Mouse (Mus musculus) stomach, postnatal 0 days (tissue): ENCODE results near the gene Slc6a9.

Experiments
- CTCF ChIP-seq: IDR thresholded peaks from 2 replicates; pipeline ENCODE4 v1.5.1; 2016; ENCODE audit warnings: antibody characterized with exemption, low read depth, mild to moderate bottlenecking, moderate library complexity
- EP300 ChIP-seq: optimal IDR thresholded peaks from 2 replicates; pipeline ENCODE3; 2016; ENCODE audit warnings: antibody characterized with exemption

DNA sequence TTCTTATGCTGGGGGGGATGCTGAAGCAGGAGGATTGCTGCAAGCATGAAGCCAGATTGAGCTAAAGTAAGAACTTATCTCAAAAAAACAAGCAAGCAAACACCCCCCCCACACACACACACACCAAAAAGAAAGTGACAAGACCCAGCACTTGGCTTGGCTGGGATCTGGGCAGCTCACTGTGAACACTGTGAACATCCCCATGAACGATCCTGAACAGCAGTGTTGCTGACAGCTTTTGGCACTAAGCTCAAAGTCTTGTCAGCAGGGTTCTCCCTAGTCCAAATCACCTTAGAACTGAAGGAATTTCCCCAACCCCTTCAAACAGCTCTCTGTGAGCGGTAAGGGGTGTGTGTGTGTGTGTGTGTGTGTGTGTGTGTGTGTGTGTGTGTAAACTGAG, 89.1 kb downstream of the Slc6a9 start:
- TF ChIP-seq EP300, result no peak
- TF ChIP-seq CTCF, result no peak
